Mouse (Mus musculus) intestine, embryonic 15.5 days (tissue): ENCODE results near the gene Rbfox1. TPM values are rescaled to one million over a fixed set of nuclear protein-coding genes. Genes with fewer than 3 reads are reported as not detected.

Experiments
- ATAC-seq: fragments of 200-750 bp; cut with Nextera tagmentation; 2 replicates; pipeline ENCODE4 v1.8.0; 2017; ENCODE audit warnings: moderate TSS enrichment, moderate library complexity
- H3K27ac ChIP-seq: fragments of 300-500 bp; sonication (generic); 2 replicates; pipeline ENCODE4 v1.5.1; 2015; ENCODE audit warnings: mild to moderate bottlenecking, inconsistent platforms
- H3K27me3 ChIP-seq: fragments of 300-500 bp; sonication (generic); replicated peaks from 2 replicates; pipeline ENCODE4 v1.6.1; 2015; ENCODE audit warnings: inconsistent platforms
- H3K36me3 ChIP-seq: fragments of 300-500 bp; sonication (generic); 2 replicates; pipeline ENCODE4 v1.6.1; 2015; ENCODE audit warnings: inconsistent platforms
- H3K4me1 ChIP-seq: fragments of 300-500 bp; sonication (generic); replicated peaks from 2 replicates; pipeline ENCODE4 v1.6.1; 2015; ENCODE audit warnings: inconsistent platforms
- H3K4me2 ChIP-seq: fragments of 300-500 bp; sonication (generic); replicated peaks from 2 replicates; pipeline ENCODE4 v1.6.1; 2015; ENCODE audit warnings: mild to moderate bottlenecking, inconsistent platforms
- H3K4me3 ChIP-seq: fragments of 300-500 bp; sonication (generic); replicated peaks from 2 replicates; pipeline ENCODE4 v1.5.1; 2015; ENCODE audit warnings: inconsistent platforms
- H3K9ac ChIP-seq: fragments of 300-500 bp; sonication (generic); 2 replicates; pipeline ENCODE4 v1.6.1; 2015; ENCODE audit warnings: inconsistent platforms
- H3K9me3 ChIP-seq: fragments of 300-500 bp; sonication (generic); 2 replicates; pipeline ENCODE4 v1.6.1; 2016; ENCODE audit warnings: inconsistent platforms
- WGBS: fragments of 180-500 bp; shearing (Covaris S2); methylation state at CpG from one replicate; pipeline ENCODE4 v1.1.7; 2015; 5-methylcytosine and 5-hydroxymethylcytosine counted together
- polyA plus RNA-seq: library from polyadenylated mRNA; unstranded; fragments of >200 nt; fragmentation: Nextera tagmentation; extraction: Ambion mirVana; gene quantifications from 2 replicates; pipeline ENCODE4 v1.2.1, GENCODE M21; 2015

Gene Rbfox1
- polyA plus RNA-seq, 1 experiment from 2014 or later: 3.3 TPM

DNA sequence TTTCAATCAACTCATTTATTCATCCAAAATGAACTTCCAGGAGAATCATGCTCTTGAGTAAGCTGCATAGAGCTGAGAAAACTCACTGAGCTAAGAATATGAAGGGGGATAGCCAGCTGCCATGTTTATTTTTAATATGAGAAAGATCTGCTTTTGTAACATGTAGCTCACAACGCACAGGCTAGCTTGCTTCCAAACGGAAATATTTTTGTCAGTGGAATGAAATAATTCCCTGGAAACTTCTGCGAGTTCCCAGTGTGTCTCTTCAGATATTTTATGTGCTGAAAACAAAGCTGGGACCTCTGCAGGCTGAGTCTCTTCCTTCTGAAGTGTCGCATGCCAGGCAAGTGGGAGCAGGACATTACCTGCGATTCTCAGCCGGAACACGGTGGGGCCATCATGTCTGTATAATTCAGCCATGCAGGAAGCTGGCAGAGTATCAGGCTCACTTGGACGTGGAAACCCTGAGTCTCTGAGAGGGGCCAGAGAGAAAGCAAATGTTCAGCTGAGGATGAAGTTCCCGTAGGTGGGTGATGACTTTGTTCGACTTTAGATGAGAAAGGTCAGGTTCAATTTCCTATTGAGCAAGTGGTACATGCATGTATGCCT, 190.4 kb downstream of the Rbfox1 start:
- no peaks in the 10 kb centered on the region for H3K4me1 ChIP-seq
- no peaks in the 10 kb centered on the region for H3K9me3 ChIP-seq
- ATAC-seq: no peak
- no peak overlapping the region for H3K9ac ChIP-seq
- no peak overlapping the region for H3K4me3 ChIP-seq
- WGBS: 82% methylated on average over 10 of the region's 10 CpGs
- H3K27ac ChIP-seq: no peak overlapping the region
- H3K36me3 ChIP-seq: no peaks in the 10 kb centered on the region
- H3K27me3 ChIP-seq: no peaks in the 10 kb centered on the region
- no peak overlapping the region for H3K4me2 ChIP-seq

DNA sequence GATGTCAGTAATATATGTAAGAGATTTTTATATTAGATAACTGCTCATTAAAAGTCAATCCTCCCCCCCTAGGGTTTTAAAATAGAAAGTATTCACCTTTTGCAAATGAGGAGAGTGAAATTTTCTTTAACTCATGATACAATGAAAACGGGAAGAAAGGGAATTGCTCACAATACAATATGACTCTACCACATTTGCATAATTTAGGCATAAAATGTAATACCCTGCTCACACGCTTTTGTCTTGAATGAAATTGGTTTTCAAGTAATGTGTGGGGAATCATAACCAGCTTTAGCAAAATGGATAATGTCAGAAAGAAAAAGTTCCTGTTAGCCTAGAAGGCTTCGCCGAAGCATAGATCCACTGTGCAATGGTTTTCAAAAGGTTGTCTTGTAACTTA, 193.9 kb downstream of the Rbfox1 start:
- no peak overlapping the region for H3K4me3 ChIP-seq
- no peaks in the 10 kb centered on the region for H3K27me3 ChIP-seq
- no peak overlapping the region for H3K27ac ChIP-seq
- H3K9me3 ChIP-seq: no peaks in the 10 kb centered on the region
- WGBS: 86% methylated on average over 4 of the region's 4 CpGs
- H3K9ac ChIP-seq: no peak overlapping the region
- no peaks in the 10 kb centered on the region for H3K4me1 ChIP-seq
- H3K36me3 ChIP-seq: no peaks in the 10 kb centered on the region
- no peak overlapping the region for H3K4me2 ChIP-seq
- no peak for ATAC-seq

DNA sequence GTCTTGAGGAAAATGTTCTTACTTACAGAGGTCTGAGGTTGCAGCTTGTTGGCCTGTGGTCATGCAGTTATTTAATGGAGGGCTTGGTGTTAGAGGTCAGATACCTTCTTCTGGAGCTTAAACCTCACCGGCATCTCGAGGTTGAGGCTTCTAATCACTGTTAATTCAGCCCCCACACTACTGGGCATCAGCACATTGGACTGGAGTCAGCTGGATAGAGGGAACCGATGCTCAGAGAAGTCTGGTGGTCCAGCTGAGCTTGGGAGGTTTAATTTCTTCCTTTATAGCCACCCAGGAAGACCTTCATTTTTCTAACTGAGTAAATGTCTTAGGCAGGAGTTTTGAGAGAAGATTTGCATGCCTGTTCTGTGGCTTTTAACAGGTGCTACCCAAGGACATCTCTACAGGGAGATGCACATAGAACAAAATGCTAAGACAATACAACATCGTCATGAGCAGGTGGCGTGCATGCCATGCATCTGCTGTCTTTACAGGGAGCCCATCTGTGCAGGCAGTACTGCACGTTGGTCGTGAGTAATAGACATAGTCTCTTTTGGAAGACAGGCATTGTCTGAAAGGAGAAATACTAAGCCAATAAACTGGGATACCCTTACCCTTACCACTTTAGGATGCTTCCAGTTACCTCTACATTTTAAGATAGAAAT, 199.7 kb downstream of the Rbfox1 start:
- 78% methylated on average over 7 of the region's 7 CpGs for WGBS

DNA sequence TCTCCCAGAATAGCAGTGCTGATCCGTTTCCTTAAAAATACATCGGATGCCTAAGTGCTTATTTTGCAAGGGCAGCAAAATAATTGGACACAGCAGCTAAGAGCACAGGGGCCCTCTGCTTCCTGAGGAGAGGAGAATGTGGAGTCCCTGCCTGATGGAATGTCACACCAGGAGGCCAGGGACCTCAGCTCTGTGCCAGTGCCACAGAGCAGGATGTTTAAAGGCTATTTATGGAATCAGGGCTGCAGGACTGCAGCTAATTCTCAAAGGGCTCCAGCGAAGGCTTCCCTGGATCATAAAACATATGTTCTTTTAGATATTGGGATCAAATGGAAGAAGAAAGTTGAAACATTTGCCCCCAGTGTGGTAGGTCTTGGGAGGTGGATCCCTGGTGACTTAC, 201.0 kb downstream of the Rbfox1 start:
- no peaks in the 10 kb centered on the region for H3K27me3 ChIP-seq
- H3K27ac ChIP-seq: no peak overlapping the region
- H3K4me2 ChIP-seq: no peak overlapping the region
- WGBS: 37% methylated on average over 3 of the region's 3 CpGs
- H3K9me3 ChIP-seq: no peaks in the 10 kb centered on the region
- ATAC-seq: no peak
- no peaks in the 10 kb centered on the region for H3K4me1 ChIP-seq
- H3K9ac ChIP-seq: no peak overlapping the region
- no peaks in the 10 kb centered on the region for H3K36me3 ChIP-seq
- no peak overlapping the region for H3K4me3 ChIP-seq

More for the DNA sequence above, 199.7 kb downstream of the Rbfox1 start:
- Histone ChIP-seq H3K4me2 (no peak overlapping the region), H3K36me3 (no peaks in the 10 kb centered on the region), H3K27ac (no peak overlapping the region), H3K4me3 (no peak overlapping the region), H3K4me1 (no peaks in the 10 kb centered on the region), H3K9me3 (no peaks in the 10 kb centered on the region), H3K27me3 (no peaks in the 10 kb centered on the region), H3K9ac (no peak overlapping the region)
- no peak for ATAC-seq

DNA sequence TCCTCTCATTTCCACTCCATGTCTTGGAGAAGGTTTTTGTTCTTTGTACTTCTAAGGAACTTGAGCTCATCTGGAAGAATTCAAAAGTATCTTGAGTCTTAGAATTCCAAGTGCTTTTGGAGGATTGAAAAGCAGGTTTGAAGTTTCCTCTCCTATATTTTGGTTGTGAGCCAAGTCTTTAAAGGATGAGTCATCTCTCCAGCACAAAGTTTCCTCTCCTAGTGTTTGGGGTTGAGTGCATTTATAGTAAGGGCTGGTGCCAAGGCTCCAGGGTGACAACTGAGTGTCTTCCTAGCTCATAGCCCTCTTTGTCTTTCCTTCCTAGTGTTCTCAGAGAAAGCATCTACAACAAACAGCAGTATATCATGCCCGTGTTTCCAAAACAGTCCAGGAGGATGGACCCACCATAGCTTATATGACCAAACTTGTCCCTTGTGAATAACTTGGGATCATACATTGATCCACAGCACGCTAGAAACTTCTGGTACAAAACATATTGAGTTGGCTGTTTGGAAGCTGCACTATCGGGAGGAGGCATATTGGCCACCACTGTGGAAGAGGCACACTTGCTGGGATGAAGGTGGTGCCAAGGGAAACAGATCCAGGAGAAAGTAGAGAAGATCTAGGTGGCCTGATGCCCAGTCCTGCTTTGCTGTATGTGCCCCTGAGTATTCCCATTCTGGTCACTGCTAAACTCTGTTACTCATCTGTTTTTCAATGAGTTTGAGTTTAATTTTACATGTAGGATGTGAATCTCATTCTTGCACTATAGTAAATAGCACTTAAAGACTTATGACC, 206.4 kb downstream of the Rbfox1 start:
- WGBS: 88% methylated on average over 3 of the region's 3 CpGs
- H3K9me3 ChIP-seq: no peaks in the 10 kb centered on the region
- no peak overlapping the region for H3K4me3 ChIP-seq
- no peak overlapping the region for H3K4me2 ChIP-seq
- H3K36me3 ChIP-seq: no peaks in the 10 kb centered on the region
- no peaks in the 10 kb centered on the region for H3K4me1 ChIP-seq
- no peaks in the 10 kb centered on the region for H3K27me3 ChIP-seq
- H3K9ac ChIP-seq: no peak overlapping the region
- no peak for ATAC-seq
- no peak overlapping the region for H3K27ac ChIP-seq

DNA sequence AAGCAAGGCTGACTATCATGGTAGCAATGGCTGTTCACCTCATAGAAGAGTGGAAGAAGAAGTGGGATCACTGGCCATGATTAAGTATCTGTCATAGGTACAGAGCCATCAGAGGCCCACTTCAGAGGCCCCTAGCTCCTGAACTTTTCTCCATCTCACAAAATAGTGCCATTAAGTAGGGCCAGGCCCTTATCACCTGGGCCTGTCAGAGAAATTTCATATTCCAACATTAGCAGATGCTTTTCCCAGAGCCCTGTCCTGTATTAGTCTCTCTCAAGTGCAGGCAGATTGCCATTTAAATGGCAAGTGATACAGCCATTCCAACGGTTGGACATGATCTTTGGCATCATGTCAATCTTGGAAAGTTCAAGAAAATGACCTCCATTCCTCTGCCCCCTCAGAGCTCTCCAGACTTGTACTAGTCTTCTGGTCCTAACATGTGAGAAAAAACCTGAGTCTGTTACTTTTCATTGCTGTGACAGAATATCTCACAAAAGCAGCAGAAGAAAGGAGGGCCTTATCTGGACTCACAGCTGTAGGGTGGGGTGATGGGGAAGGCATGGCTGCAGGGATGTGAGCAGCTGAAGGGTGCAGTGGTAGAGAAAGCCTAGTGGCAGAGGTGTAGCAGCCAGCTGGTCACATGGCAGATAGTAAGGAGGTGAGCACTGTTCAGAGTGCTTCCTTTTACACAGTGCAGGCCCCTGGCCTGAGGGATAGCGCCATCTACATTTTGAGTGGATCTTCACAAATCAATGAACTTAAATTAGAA, 210.6 kb downstream of the Rbfox1 start:
- no peak overlapping the region for H3K4me3 ChIP-seq
- H3K4me1 ChIP-seq: no peaks in the 10 kb centered on the region
- H3K9ac ChIP-seq: no peak overlapping the region
- H3K4me2 ChIP-seq: no peak overlapping the region
- ATAC-seq: peak; percentile 66; the same call in 1 of the 2 replicates
- no peaks in the 10 kb centered on the region for H3K27me3 ChIP-seq
- WGBS: 77% methylated on average over 2 of the region's 2 CpGs
- no peaks in the 10 kb centered on the region for H3K36me3 ChIP-seq
- H3K27ac ChIP-seq: no peak overlapping the region
- H3K9me3 ChIP-seq: no peaks in the 10 kb centered on the region

DNA sequence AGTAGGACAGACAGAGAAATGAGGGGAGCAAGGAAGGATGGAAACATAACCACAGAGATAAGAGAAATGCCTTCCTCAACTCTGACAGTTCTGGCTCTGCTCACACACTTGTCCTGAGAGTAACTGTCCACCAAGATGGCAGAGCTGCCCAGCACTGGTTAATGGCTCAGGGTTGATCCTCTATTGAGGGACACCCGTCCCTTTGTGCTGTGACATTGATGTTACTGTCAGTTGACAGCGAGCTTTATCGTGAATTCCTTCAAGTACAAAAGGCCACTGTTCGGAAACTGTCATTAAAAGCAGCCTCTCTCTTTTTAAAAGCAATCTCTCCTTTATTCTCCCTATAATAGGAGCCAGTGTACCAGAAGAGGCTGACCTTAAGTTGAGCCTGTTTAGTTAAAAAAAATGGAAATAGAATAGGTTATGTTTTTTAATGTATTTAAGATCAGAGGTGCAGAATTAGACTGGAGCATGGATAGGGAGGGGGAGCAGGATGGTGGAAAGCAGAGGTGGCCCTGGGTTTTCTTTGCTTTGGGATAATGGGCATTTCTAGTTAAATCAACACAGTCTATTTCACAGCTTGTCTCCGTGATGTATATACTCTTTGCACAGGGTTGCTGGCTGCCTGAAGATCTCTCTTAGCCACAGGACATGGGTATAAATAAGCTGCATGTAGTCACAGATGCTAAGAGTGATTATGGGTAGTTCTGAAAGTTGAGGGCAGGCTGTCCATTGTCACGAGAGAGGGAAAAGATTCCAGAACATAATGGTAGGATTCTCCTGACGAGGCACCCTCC, 212.3 kb downstream of the Rbfox1 start:
- H3K27me3 ChIP-seq: no peaks in the 10 kb centered on the region
- H3K4me2 ChIP-seq: no peak overlapping the region
- no peaks in the 10 kb centered on the region for H3K9me3 ChIP-seq
- H3K4me1 ChIP-seq: no peaks in the 10 kb centered on the region
- no peak overlapping the region for H3K27ac ChIP-seq
- no peaks in the 10 kb centered on the region for H3K36me3 ChIP-seq
- H3K9ac ChIP-seq: no peak overlapping the region
- H3K4me3 ChIP-seq: no peak overlapping the region
- ATAC-seq: no peak
- WGBS: 75% methylated on average over 7 of the region's 7 CpGs

DNA sequence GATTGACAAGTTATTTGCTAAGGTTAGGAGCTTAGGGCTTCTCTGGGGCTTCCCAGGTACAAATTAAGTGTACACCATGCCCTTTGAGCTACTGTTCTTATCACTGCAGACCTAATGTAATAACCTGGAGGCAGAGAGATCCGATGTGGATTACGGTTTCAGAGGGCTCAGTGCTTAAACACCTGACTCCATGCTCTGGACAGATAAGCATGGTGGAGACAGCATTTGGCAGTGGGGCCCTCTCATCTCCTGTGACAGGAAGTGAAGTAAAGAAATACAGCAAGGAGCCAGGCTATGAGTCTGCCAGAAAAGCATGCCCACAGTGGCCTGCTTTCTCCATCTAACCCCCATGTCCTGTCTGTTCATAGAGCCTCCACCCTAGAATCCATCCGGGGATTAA, 213.0 kb downstream of the Rbfox1 start:
- H3K27me3 ChIP-seq: no peaks in the 10 kb centered on the region
- no peak overlapping the region for H3K4me2 ChIP-seq
- H3K27ac ChIP-seq: no peak overlapping the region
- no peak overlapping the region for H3K9ac ChIP-seq
- H3K4me3 ChIP-seq: no peak overlapping the region
- no peaks in the 10 kb centered on the region for H3K4me1 ChIP-seq
- H3K9me3 ChIP-seq: no peaks in the 10 kb centered on the region
- H3K36me3 ChIP-seq: no peaks in the 10 kb centered on the region
- 84% methylated on average over 3 of the region's 3 CpGs for WGBS
- ATAC-seq: no peak

DNA sequence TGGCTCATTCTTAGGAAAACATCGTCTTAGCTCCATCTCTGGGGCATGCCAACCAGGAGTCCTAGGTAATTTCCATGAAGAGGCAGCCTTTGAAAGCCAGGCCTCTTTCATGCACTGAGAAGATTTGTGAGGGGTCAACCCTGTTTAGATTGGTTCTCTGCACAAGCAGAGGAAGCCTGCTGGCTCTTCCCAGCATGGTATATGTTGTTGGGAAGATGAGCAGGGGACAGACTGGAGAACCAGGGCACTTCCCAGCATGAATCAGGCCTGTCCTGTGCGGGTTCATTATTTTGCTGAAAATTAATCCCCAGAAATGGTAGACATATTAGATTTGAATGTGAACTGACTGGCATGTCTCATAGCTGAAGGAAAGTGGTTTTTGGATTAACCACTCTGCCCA, 214.4 kb downstream of the Rbfox1 start:
- Histone ChIP-seq H3K27ac (no peak overlapping the region), H3K9ac (no peak overlapping the region), H3K36me3 (no peaks in the 10 kb centered on the region), H3K9me3 (no peaks in the 10 kb centered on the region), H3K4me3 (no peak overlapping the region), H3K4me2 (no peak overlapping the region), H3K4me1 (no peaks in the 10 kb centered on the region), H3K27me3 (no peaks in the 10 kb centered on the region)
- WGBS: 81% methylated on average over 2 of the region's 2 CpGs
- ATAC-seq: no peak

DNA sequence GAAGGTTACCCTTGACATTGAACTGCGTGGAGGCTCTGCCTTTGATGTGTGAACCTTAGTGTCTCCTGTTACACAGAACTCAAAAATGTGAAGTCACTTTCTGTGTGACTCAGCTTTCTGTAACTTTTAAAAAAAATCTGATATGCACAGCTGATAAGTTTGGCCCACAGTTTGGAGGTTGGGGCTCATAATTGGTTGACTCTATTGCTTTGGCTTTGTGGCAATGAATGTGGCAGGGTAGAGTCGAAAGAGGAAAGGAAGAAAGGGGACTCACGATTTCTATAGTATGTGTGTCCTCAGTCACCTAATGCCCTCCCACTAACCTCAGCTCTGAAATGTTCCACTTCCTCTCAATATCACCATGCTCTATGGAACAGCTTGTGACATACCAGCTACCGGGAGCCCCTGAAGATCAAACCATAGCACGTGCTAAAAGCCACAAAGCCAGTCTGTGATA, 215.3 kb downstream of the Rbfox1 start:
- no peak overlapping the region for H3K9ac ChIP-seq
- no peak for ATAC-seq
- no peak overlapping the region for H3K4me3 ChIP-seq
- H3K4me1 ChIP-seq: no peaks in the 10 kb centered on the region
- 78% methylated on average over 5 of the region's 5 CpGs for WGBS
- no peak overlapping the region for H3K4me2 ChIP-seq
- H3K9me3 ChIP-seq: no peaks in the 10 kb centered on the region
- H3K27ac ChIP-seq: no peak overlapping the region
- H3K36me3 ChIP-seq: no peaks in the 10 kb centered on the region
- H3K27me3 ChIP-seq: no peaks in the 10 kb centered on the region

DNA sequence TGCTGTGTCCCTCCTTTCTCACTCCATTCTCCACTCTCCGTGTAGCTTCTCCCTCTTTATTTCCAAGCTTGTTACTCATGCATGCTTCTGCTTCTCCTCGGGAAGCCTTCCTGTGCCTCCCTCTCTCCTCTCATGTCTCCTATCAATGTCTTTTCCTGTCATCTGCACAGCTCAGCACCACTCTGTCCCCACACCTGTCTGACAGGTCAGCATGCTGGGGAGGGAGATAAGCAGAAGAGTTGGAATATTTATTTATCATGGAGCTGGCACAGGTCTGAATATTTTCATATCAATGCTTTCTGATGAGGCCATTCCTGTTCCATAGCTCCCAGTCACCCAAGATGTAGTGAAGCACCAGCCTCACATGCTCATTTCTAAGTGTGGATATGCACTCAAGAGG, 218.6 kb downstream of the Rbfox1 start:
- H3K9me3 ChIP-seq: no peaks in the 10 kb centered on the region
- no peak for ATAC-seq
- H3K9ac ChIP-seq: no peak overlapping the region
- H3K4me2 ChIP-seq: no peak overlapping the region
- no peaks in the 10 kb centered on the region for H3K36me3 ChIP-seq
- H3K4me3 ChIP-seq: no peak overlapping the region
- no peaks in the 10 kb centered on the region for H3K4me1 ChIP-seq
- 68% methylated on average over 2 of the region's 2 CpGs for WGBS
- H3K27ac ChIP-seq: no peak overlapping the region
- no peaks in the 10 kb centered on the region for H3K27me3 ChIP-seq
